Mouse (Mus musculus): ENCODE results near the gene Nle1.

GRCm38 (mm10) chr11:82901606-82902310 is 6.5 kb downstream of the Nle1 start:
- TF ChIP-seq CTCF (IDR thresholded peaks at IDR 0.05; ENCODE audit: insufficient read depth, low read depth, low read length) = no peak
- TF ChIP-seq POLR2A (IDR thresholded peaks at IDR 0.05; ENCODE audit: insufficient read depth, low read depth, low read length) = no peak

Data from olfactory bulb, adult 2 months (tissue).